Mouse (Mus musculus): Measurements from ENCODE around the gene Tmem143. TPM values are rescaled to one million over a fixed set of nuclear protein-coding genes. Genes with fewer than 3 reads are reported as not detected.

The Tmem143 gene
- polyA plus RNA-seq, 1 experiment from 2014 or later = 6.2 TPM

GRCm38 (mm10) chr7:45916056-45917003 lies 19.6 kb downstream of the Tmem143 start:
- peak overlapping the region; percentile 15 for H3K4me3 ChIP-seq (replicated peaks; ENCODE audit: low read depth, low read length)
- H3K27me3 ChIP-seq (ENCODE audit: insufficient read depth, low read length) = no peaks in the 10 kb centered on the region
- 29% methylated on average over 26 of the region's 26 CpGs for WGBS
- ATAC-seq (replicated peaks; ENCODE audit: low FRiP score, low read depth) (peak; percentile 80), DNase-seq (ENCODE audit: low spot score) (peak; percentile 97)
- no peaks in the 10 kb centered on the region for H3K9me3 ChIP-seq (replicated peaks; ENCODE audit: low read length)
- peak overlapping the region; percentile 90 for H3K27ac ChIP-seq
- peak overlapping the region; percentile 49 for H3K4me2 ChIP-seq (ENCODE audit: low read length)
- peak overlapping the region; percentile 59 for H3K9ac ChIP-seq (ENCODE audit: low read depth, low read length)
- H3K4me1 ChIP-seq (replicated peaks; ENCODE audit: insufficient read depth, low read length) = peaks cover 34% of the 10 kb centered on the region
- peak; percentile 34; the same call in 1 of the 2 replicates for TF ChIP-seq CTCF (IDR thresholded peaks at IDR 0.05; ENCODE audit: low read depth)
- H3K36me3 ChIP-seq (ENCODE audit: insufficient read depth, low read length) = no peaks in the 10 kb centered on the region

GRCm38 (mm10) chr7:45917004-45917704 lies 20.4 kb downstream of the Tmem143 start:
- Histone ChIP-seq H3K4me2 (ENCODE audit: low read length) (peak overlapping the region; percentile 49), H3K27me3 (ENCODE audit: insufficient read depth, low read length) (no peaks in the 10 kb centered on the region), H3K9ac (ENCODE audit: low read depth, low read length) (peak overlapping the region; percentile 59; the same call in 1 of the 2 replicates), H3K27ac (peak overlapping the region; percentile 90), H3K4me3 (replicated peaks; ENCODE audit: low read depth, low read length) (0 out of 2 replicates have a peak overlapping the region, but pooled peaks have one; percentile 15), H3K9me3 (replicated peaks; ENCODE audit: low read length) (no peaks in the 10 kb centered on the region), H3K4me1 (replicated peaks; ENCODE audit: insufficient read depth, low read length) (peaks cover 38% of the 10 kb centered on the region), H3K36me3 (ENCODE audit: insufficient read depth, low read length) (no peaks in the 10 kb centered on the region)
- peak; percentile 65 for DNase-seq (ENCODE audit: low spot score)
- WGBS = 7% methylated on average over 13 of the region's 13 CpGs
- no peak for TF ChIP-seq CTCF (IDR thresholded peaks at IDR 0.05; ENCODE audit: low read depth)
- peak; percentile 12; the same call in 1 of the 2 replicates for ATAC-seq (replicated peaks; ENCODE audit: low FRiP score, low read depth)

DNA sequence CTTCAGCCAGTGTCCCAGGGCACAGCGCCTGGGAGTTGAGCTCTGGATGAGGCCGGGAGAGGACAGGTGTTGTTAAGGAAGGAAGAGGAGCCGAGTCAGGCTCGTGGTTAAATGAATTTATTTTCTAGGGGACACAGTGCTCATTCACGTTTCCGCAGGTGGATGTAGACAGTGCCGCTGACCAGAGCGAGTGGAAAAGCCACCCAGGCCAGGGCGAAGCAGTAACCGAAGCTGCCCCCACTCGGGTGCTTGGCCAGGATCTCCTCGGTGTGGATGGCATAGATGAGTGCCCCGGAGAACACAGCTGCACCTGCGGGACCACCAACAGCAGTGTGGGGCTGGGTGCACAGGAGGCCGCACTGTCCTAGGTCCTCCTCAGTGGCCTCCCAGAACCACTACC lies 21.2 kb downstream of the Tmem143 start:
- Histone ChIP-seq H3K9ac (ENCODE audit: low read depth, low read length) (no peak overlapping the region), H3K4me1 (replicated peaks; ENCODE audit: insufficient read depth, low read length) (peaks cover 45% of the 10 kb centered on the region), H3K36me3 (ENCODE audit: insufficient read depth, low read length) (no peaks in the 10 kb centered on the region), H3K4me3 (replicated peaks; ENCODE audit: low read depth, low read length) (no peak overlapping the region), H3K4me2 (ENCODE audit: low read length) (no peak overlapping the region; the same call in 1 of the 2 replicates), H3K27ac (peak overlapping the region; percentile 90), H3K27me3 (ENCODE audit: insufficient read depth, low read length) (no peaks in the 10 kb centered on the region), H3K9me3 (replicated peaks; ENCODE audit: low read length) (no peaks in the 10 kb centered on the region)
- 61% methylated on average over 15 of the region's 15 CpGs for WGBS
- ATAC-seq (replicated peaks; ENCODE audit: low FRiP score, low read depth) (no peak), DNase-seq (ENCODE audit: low spot score) (no peak)
- TF ChIP-seq CTCF (IDR thresholded peaks at IDR 0.05; ENCODE audit: low read depth) = no peak

DNA sequence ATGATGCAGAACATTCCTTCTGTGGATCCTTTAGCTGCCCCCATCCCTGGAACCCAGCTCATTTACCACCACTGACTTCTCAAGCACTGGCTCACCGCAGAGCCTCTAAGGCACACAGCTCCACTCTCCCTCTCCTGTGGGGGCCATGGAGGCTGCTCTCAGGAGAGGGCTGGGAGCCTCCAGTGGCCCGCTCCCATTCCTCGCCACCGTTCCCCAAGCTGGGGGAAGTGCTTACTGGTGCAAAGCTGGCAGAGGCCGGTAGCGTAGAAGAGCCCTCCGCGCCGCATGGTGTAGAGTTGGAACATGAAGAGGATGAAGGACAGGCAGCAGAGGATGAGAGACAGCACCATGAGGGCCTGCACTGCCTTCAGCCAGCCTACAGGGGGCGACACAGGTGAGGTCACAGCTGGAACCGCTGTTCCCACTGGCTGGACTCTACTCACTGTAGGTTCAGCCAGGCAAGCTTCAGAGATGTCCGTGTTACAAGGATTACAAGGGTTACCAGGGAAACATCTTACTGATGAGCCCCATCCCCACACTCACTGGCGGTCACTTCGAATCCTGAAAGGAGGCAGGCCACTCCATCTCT lies 22.4 kb downstream of the Tmem143 start:
- peak overlapping the region; percentile 64 for H3K4me2 ChIP-seq (ENCODE audit: low read length)
- no peaks in the 10 kb centered on the region for H3K27me3 ChIP-seq (ENCODE audit: insufficient read depth, low read length)
- no peak overlapping the region for H3K4me3 ChIP-seq (replicated peaks; ENCODE audit: low read depth, low read length)
- H3K27ac ChIP-seq = no peak overlapping the region
- DNase-seq (ENCODE audit: low spot score) (no peak), ATAC-seq (replicated peaks; ENCODE audit: low FRiP score, low read depth) (no peak)
- peaks cover 45% of the 10 kb centered on the region for H3K4me1 ChIP-seq (replicated peaks; ENCODE audit: insufficient read depth, low read length)
- no peaks in the 10 kb centered on the region for H3K36me3 ChIP-seq (ENCODE audit: insufficient read depth, low read length)
- peak; percentile 54 for TF ChIP-seq CTCF (IDR thresholded peaks at IDR 0.05; ENCODE audit: low read depth)
- H3K9me3 ChIP-seq (replicated peaks; ENCODE audit: low read length) = no peaks in the 10 kb centered on the region
- WGBS = 73% methylated on average over 14 of the region's 14 CpGs
- H3K9ac ChIP-seq (ENCODE audit: low read depth, low read length) = no peak overlapping the region

DNA sequence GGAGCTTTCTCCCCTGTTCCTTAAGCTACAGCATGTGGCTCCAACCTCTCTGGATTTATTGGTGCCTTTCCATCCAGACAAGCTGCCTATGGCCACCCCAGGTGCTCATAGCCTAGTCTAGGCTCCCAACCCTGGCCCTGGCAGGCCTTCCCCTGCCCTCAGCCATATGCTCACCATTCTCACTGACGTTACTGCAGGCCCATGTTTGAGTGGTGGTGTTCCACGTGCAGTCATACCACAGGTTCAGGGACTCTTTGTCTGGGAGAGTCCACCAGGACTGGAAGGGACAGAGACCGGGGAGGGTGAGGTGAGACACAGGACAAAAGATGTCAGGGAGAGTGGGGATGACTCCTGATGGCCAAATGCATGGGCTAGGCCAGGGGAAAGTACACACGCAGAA lies 23.0 kb downstream of the Tmem143 start:
- no peak for ATAC-seq (replicated peaks; ENCODE audit: low FRiP score, low read depth)
- whole genome bisulfite sequencing = 67% methylated on average over 4 of the region's 4 CpGs
- TF ChIP-seq CTCF (IDR thresholded peaks at IDR 0.05; ENCODE audit: low read depth) = no peak
- peak overlapping the region; percentile 60; the same call in 1 of the 2 replicates for H3K9ac ChIP-seq (ENCODE audit: low read depth, low read length)
- H3K4me2 ChIP-seq (ENCODE audit: low read length) = peak overlapping the region; percentile 64
- DNase-seq (ENCODE audit: low spot score) = no peak
- no peak overlapping the region for H3K27ac ChIP-seq
- H3K4me3 ChIP-seq (replicated peaks; ENCODE audit: low read depth, low read length) = peak overlapping the region; percentile 49
- H3K9me3 ChIP-seq (replicated peaks; ENCODE audit: low read length) = no peaks in the 10 kb centered on the region
- peaks cover 45% of the 10 kb centered on the region for H3K4me1 ChIP-seq (replicated peaks; ENCODE audit: insufficient read depth, low read length)
- H3K27me3 ChIP-seq (ENCODE audit: insufficient read depth, low read length) = no peaks in the 10 kb centered on the region
- no peaks in the 10 kb centered on the region for H3K36me3 ChIP-seq (ENCODE audit: insufficient read depth, low read length)

Data from kidney, postnatal 0 days (tissue).